Mouse (Mus musculus) lung, postnatal 0 days (tissue): ENCODE results near the gene Echdc2.
"Not testable (repeated sequence)": the region's sequence is repeated elsewhere in the genome, so short reads cannot be mapped to it uniquely, and the experiment has no call there.

Experiments used
- CTCF ChIP-seq: IDR thresholded peaks from 2 replicates; pipeline ENCODE4 v1.5.1; 2016; ENCODE audit warnings: antibody characterized with exemption, mild to moderate bottlenecking
- EP300 ChIP-seq: IDR thresholded peaks from 2 replicates; pipeline ENCODE4 v1.6.1; 2016; ENCODE audit warnings: antibody characterized with exemption, mild to moderate bottlenecking, control low read depth

DNA sequence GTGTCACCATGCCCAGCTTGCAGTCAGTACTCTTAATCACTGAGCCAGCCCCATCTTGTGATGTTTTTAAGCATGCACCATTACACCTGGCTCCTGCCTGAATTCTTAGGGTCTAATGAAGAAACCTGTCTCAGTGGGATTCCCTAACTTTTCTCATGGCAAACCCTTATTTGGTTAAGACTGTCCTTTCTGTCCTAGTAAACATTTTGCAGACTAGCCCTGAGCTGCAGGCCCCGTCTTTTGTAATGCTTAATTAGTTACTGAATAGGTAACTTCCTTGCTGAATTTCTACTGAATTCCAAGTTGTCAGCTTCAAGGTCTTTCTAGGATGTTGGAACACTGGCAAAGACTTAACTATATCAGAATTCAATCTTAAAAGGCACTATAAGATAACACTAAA is 10.1 kb upstream of the Echdc2 start:
- TF ChIP-seq EP300, CTCF: not testable (repeated sequence)
